Mouse (Mus musculus) thymus, adult 2 months (tissue): ENCODE results near the gene Zfp30.

Source experiments
- CTCF ChIP-seq: fragments of 200-500 bp; IDR thresholded peaks from 2 replicates; pipeline ENCODE4 v1.5.1; 2012; ENCODE audit warnings: mild to moderate bottlenecking, control low read depth, low read length, moderate library complexity, borderline replicate concordance; ENCODE audit not compliant: control insufficient read depth, poor library complexity, insufficient read depth; ENCODE audit errors: extremely low read depth
- POLR2A ChIP-seq: fragments of 200-500 bp; IDR thresholded peaks from 2 replicates; pipeline ENCODE4 v1.6.1; 2012; ENCODE audit warnings: mild to moderate bottlenecking, low read length, control low read depth, moderate library complexity; ENCODE audit not compliant: control insufficient read depth, poor library complexity, insufficient read depth; ENCODE audit errors: extremely low read depth

GRCm38 (mm10) chr7:29776568-29776967 is 7.2 kb upstream of the Zfp30 start:
- TF ChIP-seq POLR2A (no peak), CTCF (no peak)
